ENCODE assay signal across 8 mouse cellular contexts in the genomic region with DNA sequence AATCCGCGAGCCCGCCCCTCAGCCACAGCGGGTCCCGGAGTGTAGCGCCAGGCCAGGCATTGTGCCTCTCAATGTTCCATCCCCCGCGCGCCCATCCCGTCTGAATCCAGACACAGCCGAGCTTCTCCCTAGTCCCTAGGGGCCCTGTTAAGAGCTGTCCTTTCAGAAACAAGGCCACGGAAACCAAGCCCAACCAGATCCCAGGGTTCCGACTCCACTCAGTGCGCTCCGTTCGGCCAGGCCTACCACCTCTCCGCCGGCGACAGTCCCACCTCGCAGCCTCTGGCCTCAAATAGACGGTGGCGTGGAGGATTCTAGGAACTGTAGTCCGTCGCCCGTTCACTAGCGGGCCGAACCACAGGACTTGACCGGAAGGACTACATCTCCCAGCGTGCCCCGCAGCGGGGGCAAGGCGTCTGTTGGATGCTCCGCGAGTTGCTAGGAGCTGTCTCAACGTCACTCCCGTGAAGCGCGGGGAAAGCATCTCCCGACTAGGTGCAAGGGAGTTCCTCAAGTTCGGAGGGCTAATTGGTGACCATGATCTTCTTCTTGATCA. TPM values are rescaled to one million over a fixed set of nuclear protein-coding genes. Genes with fewer than 3 reads are reported as not detected.
DNase-seq lines count a peak whose midpoint lies in the region; ATAC-seq lines count a peak whose summit lies in the region.

TSS of gene Fbf1 (minus strand) at position 283 of the 556 bp plus-strand sequence.

- peak within 1 kb of the TSS; percentile 91 for H3K9ac ChIP-seq in hindbrain, embryonic 11.5 days (ENCODE audit: low read depth, low read length)

- peaks cover 7% of the 10 kb centered on the region for H3K4me1 ChIP-seq in hindbrain, embryonic 11.5 days (replicated peaks; ENCODE audit: control insufficient read depth, insufficient read depth, low read length)

- peak; percentile 96 for DNase-seq in MN1 (ENCODE audit: low spot score)
- peak; percentile 96 for DNase-seq in cerebellum, adult 9-10 months
- DNase-seq in frontal cortex, adult 2 months (ENCODE audit: extremely low spot score in 1 of 2, low spot score in 1 of 2) = peak; percentile 94 to 98
- peak; percentile 96 for DNase-seq in hindbrain, embryonic 11.5 days (ENCODE audit: low spot score)
- peak; percentile 92 to 93 for DNase-seq in layer of hippocampus, postnatal 10 days (ENCODE audit: low spot score in 2 of 2)
- peak; percentile 97 for DNase-seq in lung, postnatal 10 days
- peak; percentile 92 for DNase-seq in ovary, postnatal 36 days (ENCODE audit: low spot score)
- peak; percentile 90 for DNase-seq in thymus, postnatal 25 days

- H3K27ac ChIP-seq in hindbrain, embryonic 11.5 days (ENCODE audit: low read depth, low read length) = peak within 1 kb of the TSS; percentile 85

- ATAC-seq in hindbrain, embryonic 11.5 days (ENCODE audit: low FRiP score) = peak; percentile 96

- H3K4me3 ChIP-seq in hindbrain, embryonic 11.5 days (ENCODE audit: low read depth, low read length) = peak within 1 kb of the TSS; percentile 69

- H3K4me2 ChIP-seq in hindbrain, embryonic 11.5 days (replicated peaks; ENCODE audit: low read depth, low read length) = peak within 1 kb of the TSS; percentile 71

- WGBS in hindbrain, embryonic 11.5 days = under 1% methylated on average over 40 of the region's 40 CpGs

- no peaks in the 10 kb centered on the region for H3K9me3 ChIP-seq in hindbrain, embryonic 11.5 days (ENCODE audit: control insufficient read depth, low read length)

- no peaks in the 10 kb centered on the region for H3K36me3 ChIP-seq in hindbrain, embryonic 11.5 days (ENCODE audit: control insufficient read depth, insufficient read depth, low read length)

- H3K27me3 ChIP-seq in hindbrain, embryonic 11.5 days (ENCODE audit: control insufficient read depth, insufficient read depth, low read length) = no peaks in the 10 kb centered on the region

RNA-seq across cellular contexts. Expression of gene Fbf1, which starts in this region (rescaled TPM):
- 105 and 124 TPM in 2 replicates for polyA plus RNA-seq in frontal cortex, adult 2 months (2012; rRNA removed)
- 28.4 and 32.1 TPM in 2 replicates for polyA plus RNA-seq in hindbrain, embryonic 11.5 days (2014; fragmentation: Nextera tagmentation; extraction: Ambion mirVana)
- total RNA-seq in layer of hippocampus, postnatal 10 days (2021) = 10 to 100 TPM; 84.7 to 94.9 TPM

Comparison
In these comparisons a context has a peak if more than half of its experiments do, and no peak if none do; other contexts are left out.
1. Peak in every context shown above with its lines: DNase-seq, ATAC-seq, H3K4me3 ChIP-seq and H3K27ac ChIP-seq.